Mouse (Mus musculus): ENCODE results near the gene Esam. TPM values are rescaled to one million over a fixed set of nuclear protein-coding genes. Genes with fewer than 3 reads are reported as not detected.

Gene Esam
- polyA plus RNA-seq (2014; fragmentation: Illumina TruSeq; extraction: RNeasy Lipid Tissue Mini Kit (QIAGEN cat#74804)), result 9.9 TPM

GRCm38 (mm10) chr9:37527396-37528224 is at the start of gene Esam:
Gene Esam (plus strand): TSS chr9:37528078.

DNA sequence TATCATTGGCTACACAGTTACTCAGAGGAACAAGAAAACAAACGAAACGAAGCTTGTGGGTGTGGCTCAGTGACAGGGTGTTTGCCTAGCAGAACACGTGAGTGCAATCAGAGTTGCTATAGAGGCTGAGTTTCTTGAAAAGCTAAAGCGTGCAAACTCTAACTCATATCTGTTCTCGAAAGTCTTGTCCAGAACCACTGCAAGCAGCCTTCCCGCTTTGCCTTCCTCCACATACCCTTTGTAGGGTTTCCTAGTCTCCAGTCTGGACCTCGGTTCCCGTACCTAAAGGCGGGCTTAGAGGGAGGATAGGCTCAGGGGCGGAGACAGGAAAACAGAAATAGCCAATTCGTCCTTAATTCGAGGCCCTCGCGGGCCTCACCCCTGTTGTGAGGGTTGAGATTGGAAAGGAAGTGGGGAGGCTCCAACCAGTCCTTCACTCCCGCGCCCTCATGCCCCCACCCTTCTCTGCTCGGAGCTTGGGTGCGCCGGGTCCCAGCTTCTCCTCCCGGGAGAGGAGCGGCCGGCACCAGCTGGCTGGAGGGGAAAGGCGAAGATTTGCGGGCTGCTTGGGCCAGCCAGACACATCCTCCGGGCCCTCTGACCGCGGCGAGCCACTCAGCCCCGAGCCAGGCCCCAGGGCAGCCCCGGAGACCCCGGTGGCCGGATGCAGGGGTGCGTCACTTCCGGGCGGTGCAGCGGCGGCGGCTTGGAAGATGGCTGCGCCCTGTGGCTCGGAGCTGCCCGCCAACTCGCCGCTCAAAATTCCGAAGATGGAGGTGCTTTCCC is 39.1 kb upstream of the Esam start, which contains the start of gene Msantd2:
TSS of gene Msantd2 (plus strand) at position 709 of the 786 bp plus-strand sequence.

GRCm38 (mm10) chr9:37539170-37540025 is 11.5 kb downstream of the Esam start, which contains the start of gene Vsig2:
Gene Vsig2 (plus strand): TSS chr9:37539255.

DNA sequence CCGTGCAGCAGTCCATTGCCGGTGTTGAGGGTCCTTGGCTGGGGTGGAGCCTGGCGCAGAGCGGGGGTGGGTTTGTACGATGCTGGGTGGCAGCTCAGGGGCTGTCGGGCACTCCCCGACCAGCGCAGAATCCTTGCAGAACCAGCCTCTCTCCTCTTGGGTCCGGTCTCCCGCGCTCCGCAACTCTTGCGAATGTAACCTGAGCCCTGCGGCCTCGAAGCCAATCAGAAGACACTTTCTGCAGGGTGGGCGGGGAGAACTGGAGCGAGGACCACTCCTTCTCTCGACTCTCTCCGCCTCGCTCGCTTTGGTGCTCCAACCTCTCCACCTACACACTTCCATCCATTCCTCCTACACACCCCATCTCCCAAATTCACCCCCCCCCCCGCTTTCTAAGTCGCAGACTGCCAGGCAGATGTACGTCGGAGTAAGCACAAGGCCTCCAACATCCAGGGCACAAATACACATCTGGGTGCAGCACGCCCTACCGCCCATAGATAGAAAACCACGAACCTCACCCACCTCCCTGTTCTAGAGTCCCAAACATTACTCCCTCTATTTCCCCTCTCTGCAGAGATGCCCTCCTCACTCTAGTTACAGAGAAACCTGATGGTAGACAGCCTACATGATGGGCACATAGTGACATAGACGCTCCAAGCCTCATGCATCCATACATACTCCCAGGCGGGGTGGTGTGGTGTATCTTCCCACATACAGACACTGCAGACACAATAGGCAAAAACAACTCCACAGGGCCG is 24.8 kb downstream of the Esam start, which contains the start of gene Nrgn:
TSS of gene Nrgn (minus strand) at position 369 of the 758 bp plus-strand sequence.

GRCm38 (mm10) chr9:37554838-37555748 is 27.2 kb downstream of the Esam start, which contains the start of gene Siae:
Gene Siae (plus strand): TSS chr9:37555698.

Other genes with a start within 250 kb of the Esam start
- 18.6 TPM for gene Ccdc15, start 179.6 kb upstream of the Esam start, polyA plus RNA-seq (2014; fragmentation: Illumina TruSeq; extraction: RNeasy Lipid Tissue Mini Kit (QIAGEN cat#74804))
- not detected for gene Hepacam, start 160.7 kb upstream of the Esam start, polyA plus RNA-seq (2014; fragmentation: Illumina TruSeq; extraction: RNeasy Lipid Tissue Mini Kit (QIAGEN cat#74804))
- 3.4 TPM for gene Robo4, start 126.2 kb upstream of the Esam start, polyA plus RNA-seq (2014; fragmentation: Illumina TruSeq; extraction: RNeasy Lipid Tissue Mini Kit (QIAGEN cat#74804))
- gene Robo3, start 94.8 kb upstream of the Esam start, polyA plus RNA-seq (2014; fragmentation: Illumina TruSeq; extraction: RNeasy Lipid Tissue Mini Kit (QIAGEN cat#74804)), result not detected
- 38.0 TPM for gene Msantd2, start 38.8 kb upstream of the Esam start, polyA plus RNA-seq (2014; fragmentation: Illumina TruSeq; extraction: RNeasy Lipid Tissue Mini Kit (QIAGEN cat#74804))
- gene Vsig2, start 11.2 kb downstream of the Esam start, polyA plus RNA-seq (2014; fragmentation: Illumina TruSeq; extraction: RNeasy Lipid Tissue Mini Kit (QIAGEN cat#74804)), result 1.8 TPM
- gene Nrgn, start 24.8 kb downstream of the Esam start, polyA plus RNA-seq (2014; fragmentation: Illumina TruSeq; extraction: RNeasy Lipid Tissue Mini Kit (QIAGEN cat#74804)), result not detected
- 47.8 TPM for gene Siae, start 27.6 kb downstream of the Esam start, polyA plus RNA-seq (2014; fragmentation: Illumina TruSeq; extraction: RNeasy Lipid Tissue Mini Kit (QIAGEN cat#74804))
- gene Spa17, start 85.6 kb downstream of the Esam start, polyA plus RNA-seq (2014; fragmentation: Illumina TruSeq; extraction: RNeasy Lipid Tissue Mini Kit (QIAGEN cat#74804)), result 43.1 TPM
- gene Tbrg1, start 129.2 kb downstream of the Esam start, polyA plus RNA-seq (2014; fragmentation: Illumina TruSeq; extraction: RNeasy Lipid Tissue Mini Kit (QIAGEN cat#74804)), result 28.8 TPM
- not detected for gene Panx3, start 141.2 kb downstream of the Esam start, polyA plus RNA-seq (2014; fragmentation: Illumina TruSeq; extraction: RNeasy Lipid Tissue Mini Kit (QIAGEN cat#74804))
- not detected for gene Olfr160, start 188.2 kb downstream of the Esam start, polyA plus RNA-seq (2014; fragmentation: Illumina TruSeq; extraction: RNeasy Lipid Tissue Mini Kit (QIAGEN cat#74804))
- gene Olfr874, start 217.0 kb downstream of the Esam start, polyA plus RNA-seq (2014; fragmentation: Illumina TruSeq; extraction: RNeasy Lipid Tissue Mini Kit (QIAGEN cat#74804)), result not detected
- not detected for gene Olfr875, start 243.8 kb downstream of the Esam start, polyA plus RNA-seq (2014; fragmentation: Illumina TruSeq; extraction: RNeasy Lipid Tissue Mini Kit (QIAGEN cat#74804))